Mouse (Mus musculus) layer of hippocampus, adult 8-10 months (tissue): ENCODE results near the gene Tbccd1. TPM values are rescaled to one million over a fixed set of nuclear protein-coding genes. Genes with fewer than 3 reads are reported as not detected.
"Not testable (repeated sequence)": the region's sequence is repeated elsewhere in the genome, so short reads cannot be mapped to it uniquely, and the experiment has no call there.

Source experiments
- DNase-seq, 2 experiments: peaks; one replicate each; pipeline ENCODE4 v3.0.0; 2022; ENCODE audit warnings: low spot score in 2 of 2
- total RNA-seq, 4 experiments: library from RNA; stranded (reverse); gene quantifications; 2 replicates each; pipeline ENCODE4 v1.2.4; 2022

Tbccd1 gene
- total RNA-seq, 4 experiments from 2014 or later, result 12.5 to 15.4 (median 15.3) TPM

DNA sequence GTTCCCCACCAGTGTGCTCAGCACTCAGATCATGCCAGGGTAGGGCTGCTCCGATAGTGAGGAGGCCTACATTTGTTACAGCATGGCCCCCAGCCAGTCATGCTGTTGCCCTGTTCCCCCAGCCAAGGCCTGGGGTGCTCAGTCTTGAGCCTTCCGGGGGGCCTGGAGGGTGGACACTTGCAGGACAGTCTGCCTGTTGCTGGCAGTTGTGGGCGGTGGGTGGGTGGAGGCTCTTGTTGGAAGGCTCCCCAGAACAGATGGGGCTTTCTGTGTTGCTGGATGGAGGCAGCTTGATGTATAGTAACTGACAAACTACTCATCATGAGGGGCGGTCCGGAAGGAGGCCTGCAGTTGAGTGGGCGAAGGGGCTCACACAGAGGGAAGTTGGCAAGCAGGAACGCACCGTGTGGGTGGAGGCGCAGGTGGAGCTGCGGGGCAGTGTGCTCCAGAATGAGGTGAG lies 67.5 kb downstream of the Tbccd1 start:
- peak; percentile 79 to 80 for DNase-seq

DNA sequence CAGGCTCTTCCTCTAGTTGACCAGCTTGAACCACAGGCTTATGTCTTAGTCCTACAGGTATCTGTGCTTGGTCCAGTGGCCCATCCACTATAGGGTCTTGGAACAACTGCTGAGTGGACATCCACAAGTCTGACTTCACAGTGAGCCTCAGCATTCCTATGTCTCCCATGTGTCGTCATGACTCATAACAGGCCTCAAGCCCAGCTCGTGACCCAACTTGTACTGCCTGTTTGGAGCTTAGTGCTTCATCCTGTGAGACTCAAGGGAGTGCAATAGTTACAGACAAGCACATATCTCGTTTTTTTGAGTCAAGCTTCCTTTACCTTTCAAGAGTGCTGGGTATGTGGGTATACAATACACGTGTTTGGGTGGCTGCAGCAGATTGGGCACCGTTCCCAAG lies 74.8 kb downstream of the Tbccd1 start:
- DNase-seq, result no peak

GRCm38 (mm10) chr16:22779228-22779835 lies 78.1 kb downstream of the Tbccd1 start:
- DNase-seq, result peak; percentile 54 to 65

GRCm38 (mm10) chr16:22778296-22778695 lies 79.2 kb downstream of the Tbccd1 start:
- DNase-seq, result not testable (repeated sequence)

DNA sequence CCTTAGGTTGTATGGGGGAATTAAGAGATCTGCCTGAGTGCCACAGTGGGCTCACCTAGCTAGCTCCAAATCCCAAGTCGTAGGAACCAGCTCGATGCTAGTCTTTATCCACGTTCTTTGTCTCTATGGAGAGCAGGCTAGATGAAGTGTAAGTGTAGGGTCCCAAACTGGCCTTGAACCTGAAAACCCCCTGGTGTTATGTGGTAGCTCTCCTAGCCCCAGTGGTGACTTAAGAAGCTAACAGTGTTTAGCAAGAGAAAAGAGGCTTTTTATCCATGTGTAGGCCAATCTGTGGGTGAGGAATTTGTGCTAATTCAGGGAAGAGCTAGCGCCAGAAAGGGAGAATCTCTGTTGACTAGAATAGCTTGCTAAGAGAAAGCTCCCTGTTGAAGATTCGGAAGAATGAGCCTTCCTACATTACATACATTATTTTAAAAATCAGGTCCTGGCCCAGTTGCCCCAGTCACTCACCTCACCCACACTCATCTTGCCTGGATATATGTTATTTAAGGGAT lies 81.9 kb downstream of the Tbccd1 start:
- no peak for DNase-seq

DNA sequence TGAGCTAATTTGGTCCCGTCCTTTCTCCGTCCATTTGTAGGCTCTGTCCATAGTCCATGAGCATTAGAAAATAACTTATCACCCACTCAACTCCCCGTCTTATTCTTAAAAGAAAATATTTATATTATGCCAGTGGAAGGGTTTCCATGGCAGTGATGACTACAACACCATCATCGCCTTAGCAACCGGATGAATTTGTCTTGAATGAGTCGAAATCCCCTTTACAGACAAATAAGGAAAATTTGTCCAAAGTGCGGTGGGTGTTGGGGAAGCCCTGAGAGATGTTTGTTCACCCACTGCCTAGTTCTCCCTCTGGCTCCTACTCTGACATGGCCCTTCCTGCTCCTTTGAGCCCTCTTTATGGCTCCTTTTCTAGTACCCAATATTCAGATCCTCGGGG lies 88.8 kb downstream of the Tbccd1 start:
- peak in 1 of 2 experiments; percentile 20 for DNase-seq

DNA sequence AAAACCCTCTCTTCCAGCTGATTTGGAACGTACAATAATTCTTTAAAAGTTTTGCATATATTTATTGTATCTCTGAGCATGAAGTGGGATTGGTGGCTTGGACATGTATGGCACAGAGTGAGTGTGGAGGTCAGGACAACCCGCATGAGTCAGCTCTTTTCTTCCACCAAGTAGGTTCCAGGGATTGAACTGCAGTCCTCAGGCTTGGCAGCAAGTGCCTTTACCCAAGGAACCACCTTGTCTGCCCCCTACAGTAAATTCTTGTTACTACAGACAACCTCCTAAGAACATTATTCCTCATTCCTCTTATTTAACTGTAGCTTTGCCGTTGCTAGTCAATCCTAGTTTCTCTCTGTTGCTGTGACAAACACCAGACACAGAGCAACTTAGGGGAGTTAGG lies 90.1 kb downstream of the Tbccd1 start:
- no peak for DNase-seq

DNA sequence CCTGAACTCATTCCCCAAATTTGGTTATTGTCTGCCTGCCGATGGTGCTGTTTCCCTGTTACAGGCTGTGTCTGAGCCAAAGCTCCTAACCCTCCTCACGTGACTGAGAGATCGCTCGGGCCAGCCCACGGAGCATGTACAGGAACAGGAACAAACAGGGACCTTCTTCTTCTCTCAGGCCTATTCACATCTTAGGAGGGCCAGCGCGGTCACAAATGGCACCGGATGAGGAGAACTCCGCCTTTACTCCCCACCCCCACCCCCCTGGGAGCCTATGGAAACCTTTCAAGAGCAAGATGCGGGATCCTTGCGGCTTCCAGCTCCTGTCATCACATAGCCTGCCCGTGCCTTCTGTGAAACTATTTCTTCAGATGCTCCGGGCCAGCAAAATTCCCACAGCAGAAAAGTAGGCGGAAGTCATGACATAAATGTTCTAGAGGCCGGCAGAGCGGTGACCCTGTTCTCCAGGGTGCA lies 90.7 kb downstream of the Tbccd1 start:
- DNase-seq, result no peak

GRCm38 (mm10) chr16:22765531-22765930 lies 91.9 kb downstream of the Tbccd1 start:
- no peak for DNase-seq

Other genes starting within 250 kb of the Tbccd1 start
- gene Dgkg, start 200.4 kb downstream of the Tbccd1 start, total RNA-seq, result 100 to 1,000 TPM; 171 to 234 (median 200) TPM
- not detected for gene Crygs, start 46.1 kb downstream of the Tbccd1 start, total RNA-seq
- gene Dnajb11, start 176 bp upstream of the Tbccd1 start, total RNA-seq, result 10 to 100 TPM; 51.4 to 63.3 (median 59.3) TPM
- gene Ahsg, start 33.6 kb upstream of the Tbccd1 start, total RNA-seq, result not detected
- gene Fetub, start 60.7 kb upstream of the Tbccd1 start, total RNA-seq, result under 1 TPM in 3 of 4 experiments, not detected in 1; 0.39 to 0.70 (median 0.41) TPM
- not detected for gene Hrg, start 93.4 kb upstream of the Tbccd1 start, total RNA-seq
- gene Kng2, start 171.8 kb upstream of the Tbccd1 start, total RNA-seq, result not detected
- not detected for gene Kng1, start 200.2 kb upstream of the Tbccd1 start, total RNA-seq
- 100 to 1,000 TPM; 842 to 987 (median 891) TPM for gene Eif4a2, start 249.8 kb upstream of the Tbccd1 start, total RNA-seq